In the genomic region with DNA sequence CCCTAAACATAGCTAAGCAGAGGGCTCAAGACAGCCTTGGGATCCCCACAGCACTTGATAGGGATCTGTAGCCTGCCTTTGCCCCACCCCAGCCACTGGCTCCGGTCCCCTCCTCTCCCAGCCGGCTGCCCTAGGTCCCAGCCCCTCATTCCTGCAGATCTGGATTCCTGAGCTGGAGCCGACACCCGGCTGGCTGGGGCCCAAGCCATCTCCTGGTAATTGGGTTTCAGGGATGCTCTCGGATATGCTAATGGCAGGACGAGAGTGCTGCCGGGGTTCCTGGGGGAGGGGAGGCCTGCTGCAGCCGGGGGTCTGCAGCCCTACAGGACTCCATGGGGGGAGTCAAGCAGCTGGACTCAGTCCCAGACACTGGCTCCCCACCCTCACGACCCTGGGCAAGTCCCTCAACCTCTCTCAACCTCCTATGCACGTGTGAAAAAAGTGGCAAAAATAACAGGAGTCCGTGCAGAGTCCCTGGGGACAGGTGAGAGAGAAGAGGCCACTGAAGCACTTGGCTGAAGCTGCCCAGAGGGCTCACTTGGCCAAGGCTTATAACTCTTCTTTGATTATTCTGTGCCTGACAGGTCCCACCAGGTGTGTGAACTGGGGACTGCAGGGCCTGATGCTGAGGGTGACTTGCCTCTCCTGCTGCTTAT, we compare ENCODE assay signal across 10 mouse cellular contexts. TPM values are rescaled to one million over a fixed set of nuclear protein-coding genes. Genes with fewer than 3 reads are reported as not detected.
DNase-seq lines count a peak whose midpoint lies in the region; ATAC-seq and TF ChIP-seq lines count a peak whose summit lies in the region.
"Had no signal": no experiment of that assay in that cellular context is flagged by ENCODE, and none has a peak within 500 bp of the region (broad histone marks: within the 10 kb centered on the region; RNA-seq: fewer than 3 reads in every experiment).

No protein-coding gene starts in this region.

- H3K9me3 ChIP-seq in limb, embryonic 15.5 days: no peaks in the 10 kb centered on the region

- no peak overlapping the region for H3K4me3 ChIP-seq in limb, embryonic 15.5 days

- no peaks in the 10 kb centered on the region for H3K36me3 ChIP-seq in limb, embryonic 15.5 days

- no peak for ATAC-seq in limb, embryonic 15.5 days (ENCODE audit: insufficient number of reproducible peaks, low FRiP score, low TSS enrichment, low read depth)
- no peak for ATAC-seq in monocyte, adult 5-6 weeks (replicated peaks; ENCODE audit: insufficient number of reproducible peaks, low FRiP score, low TSS enrichment, poor library complexity, severe bottlenecking)

- 0 out of 2 replicates have a peak, but pooled peaks cover 7% of the 10 kb centered on the region for H3K27me3 ChIP-seq in limb, embryonic 15.5 days

- TF ChIP-seq POLR2A in brain, embryonic 14.5 days (IDR thresholded peaks at IDR 0.05; ENCODE audit: borderline replicate concordance, extremely low read depth, insufficient read depth, insufficient read length, poor library complexity, severe bottlenecking): no peak

- WGBS in limb, embryonic 15.5 days: 10% methylated on average over 11 of the region's 11 CpGs

- no peak overlapping the region for H3K4me2 ChIP-seq in limb, embryonic 15.5 days

- no peak overlapping the region for H3K9ac ChIP-seq in limb, embryonic 15.5 days

- H3K27ac ChIP-seq in limb, embryonic 15.5 days: peak overlapping the region; percentile 48; the same call in 1 of the 2 replicates

- peak; percentile 63 to 65 for DNase-seq in cerebellum, postnatal 10 days
- no peak for DNase-seq in cerebellum, adult 11 months
- DNase-seq in kidney, postnatal 14 days: peak; percentile 63
- DNase-seq in kidney, postnatal 4 days: no peak
- DNase-seq in brain, embryonic 14.5 days (ENCODE audit: low read depth): peak; percentile 92
- DNase-seq in spleen, adult 12 weeks (ENCODE audit: low spot score): no peak
- DNase-seq: lung, postnatal 36 days; right cerebral cortex, postnatal 25 days had no signal

- no peak for TF ChIP-seq CTCF in brain, embryonic 14.5 days (IDR thresholded peaks at IDR 0.05; ENCODE audit: borderline replicate concordance, extremely low read depth, insufficient read depth, insufficient read length)

- peaks cover 65% of the 10 kb centered on the region for H3K4me1 ChIP-seq in limb, embryonic 15.5 days

RNA-seq across cellular contexts. Expression of a gene that starts 29.9 kb away (rescaled TPM):
- polyA plus RNA-seq in brain, embryonic 14.5 days (2012; rRNA removed): 209 and 213 TPM in 2 replicates
- 183 and 197 TPM in 2 replicates for polyA plus RNA-seq in limb, embryonic 15.5 days (2015; fragmentation: Nextera tagmentation; extraction: Ambion mirVana)
- 71.4 to 75.8 TPM (median 73.8 TPM) in 3 replicates for total RNA-seq in monocyte, adult 5-6 weeks (2017)

RNA-seq across cellular contexts. Expression of a gene that starts 41.2 kb away (rescaled TPM):
- polyA plus RNA-seq in brain, embryonic 14.5 days (2012; rRNA removed): 458 and 614 TPM in 2 replicates
- 676 and 682 TPM in 2 replicates for polyA plus RNA-seq in limb, embryonic 15.5 days (2015; fragmentation: Nextera tagmentation; extraction: Ambion mirVana)
- total RNA-seq in monocyte, adult 5-6 weeks (2017): 236 to 274 TPM (median 246 TPM) in 3 replicates

Comparison
In these comparisons a context has a peak if more than half of its experiments do, and no peak if none do; other contexts are left out.
1. DNase-seq: peak in cerebellum, postnatal 10 days (2 of 2), kidney, postnatal 14 days (single experiment) and brain, embryonic 14.5 days (single experiment); none in cerebellum, adult 11 months (single experiment), kidney, postnatal 4 days (0 of 2) and spleen, adult 12 weeks (single experiment).